Mouse (Mus musculus): ENCODE results near the gene Gm3127. TPM values are rescaled to one million over a fixed set of nuclear protein-coding genes. Genes with fewer than 3 reads are reported as not detected.
"Not testable (repeated sequence)": the region's sequence is repeated elsewhere in the genome, so short reads cannot be mapped to it uniquely, and the experiment has no call there.

The Gm3127 gene
- total RNA-seq (2014; fragmentation: Nextera tagmentation) (not detected in 2 replicates), total RNA-seq (2017) (not detected in 2 replicates)

GRCm38 (mm10) chr14:4164730-4165129 is at the start of gene Gm3127:
TSS of gene Gm3127 (plus strand) at chr14:4165030.
- not testable (repeated sequence) for ATAC-seq (replicated peaks; ENCODE audit: low FRiP score, low TSS enrichment, poor library complexity, severe bottlenecking)

- not testable (repeated sequence) for ATAC-seq (replicated peaks; ENCODE audit: low FRiP score, low TSS enrichment, poor library complexity, severe bottlenecking)
Measured at GRCm38 (mm10) chr14:4141646-4142045, 23.2 kb upstream of the Gm3127 start.

GRCm38 (mm10) chr14:4182030-4182429 is 17.2 kb downstream of the Gm3127 start:
- not testable (repeated sequence) for ATAC-seq (replicated peaks; ENCODE audit: low FRiP score, low TSS enrichment, poor library complexity, severe bottlenecking)

GRCm38 (mm10) chr14:4182491-4183210 is 17.8 kb downstream of the Gm3127 start, which contains the start of gene Gm2974:
TSS of gene Gm2974 (plus strand) at chr14:4182576.
- not testable (repeated sequence) for ATAC-seq (replicated peaks; ENCODE audit: low FRiP score, low TSS enrichment, poor library complexity, severe bottlenecking)

- ATAC-seq (replicated peaks; ENCODE audit: low FRiP score, low TSS enrichment, poor library complexity, severe bottlenecking), result not testable (repeated sequence)
Measured at GRCm38 (mm10) chr14:4183375-4183774, 18.5 kb downstream of the Gm3127 start.

Other genes with a start within 250 kb of the Gm3127 start
- not detected in 2 replicates for gene Gm3029, start 233.3 kb upstream of the Gm3127 start, total RNA-seq (2014; fragmentation: Nextera tagmentation)
- gene Gm3029, start 233.3 kb upstream of the Gm3127 start, total RNA-seq (2017), result not detected in 2 replicates
- gene Gm3095, start 201.5 kb upstream of the Gm3127 start, total RNA-seq (2014; fragmentation: Nextera tagmentation), result not detected in 2 replicates
- gene Gm3095, start 201.5 kb upstream of the Gm3127 start, total RNA-seq (2017), result not detected in 2 replicates
- not detected in 2 replicates for gene Gm3099, start 166.6 kb upstream of the Gm3127 start, total RNA-seq (2014; fragmentation: Nextera tagmentation)
- not detected in 2 replicates for gene Gm3099, start 166.6 kb upstream of the Gm3127 start, total RNA-seq (2017)
- not detected in 2 replicates for gene Gm5796, start 141.1 kb upstream of the Gm3127 start, total RNA-seq (2014; fragmentation: Nextera tagmentation)
- gene Gm5796, start 141.1 kb upstream of the Gm3127 start, total RNA-seq (2017), result not detected in 2 replicates
- not detected in 2 replicates for gene Gm3115, start 80.9 kb upstream of the Gm3127 start, total RNA-seq (2014; fragmentation: Nextera tagmentation)
- gene Gm3115, start 80.9 kb upstream of the Gm3127 start, total RNA-seq (2017), result not detected in 2 replicates
- not detected in 2 replicates for gene Gm8108, start 54.5 kb upstream of the Gm3127 start, total RNA-seq (2014; fragmentation: Nextera tagmentation)
- not detected in 2 replicates for gene Gm8108, start 54.5 kb upstream of the Gm3127 start, total RNA-seq (2017)
- gene Gm2974, start 17.5 kb downstream of the Gm3127 start, total RNA-seq (2014; fragmentation: Nextera tagmentation), result not detected in 2 replicates
- not detected in 2 replicates for gene Gm2974, start 17.5 kb downstream of the Gm3127 start, total RNA-seq (2017)
- gene Gm3138, start 84.6 kb downstream of the Gm3127 start, total RNA-seq (2014; fragmentation: Nextera tagmentation), result not detected in 2 replicates
- not detected in 2 replicates for gene Gm3138, start 84.6 kb downstream of the Gm3127 start, total RNA-seq (2017)
- not detected in 2 replicates for gene Gm3149, start 152.3 kb downstream of the Gm3127 start, total RNA-seq (2014; fragmentation: Nextera tagmentation)
- gene Gm3149, start 152.3 kb downstream of the Gm3127 start, total RNA-seq (2017), result not detected in 2 replicates
- not detected in 2 replicates for gene 2610042L04Rik, start 169.7 kb downstream of the Gm3127 start, total RNA-seq (2014; fragmentation: Nextera tagmentation)
- gene 2610042L04Rik, start 169.7 kb downstream of the Gm3127 start, total RNA-seq (2017), result not detected in 2 replicates
- not detected in 2 replicates for gene Gm3159, start 232.5 kb downstream of the Gm3127 start, total RNA-seq (2014; fragmentation: Nextera tagmentation)
- not detected in 2 replicates for gene Gm3159, start 232.5 kb downstream of the Gm3127 start, total RNA-seq (2017)

All from megakaryocyte-erythroid progenitor cell, adult 5-6 weeks (primary cell).